Mouse (Mus musculus): ENCODE results near the gene Strbp. TPM values are rescaled to one million over a fixed set of nuclear protein-coding genes. Genes with fewer than 3 reads are reported as not detected.

Strbp gene
- total and polyA plus RNA-seq, 3 experiments = 38.4 to 61.8 (median 48.5) TPM

- Histone ChIP-seq H3K9ac (ENCODE audit: insufficient read depth, low read depth) (no peak overlapping the region), H3K27ac (ENCODE audit: insufficient read depth, low read depth) (no peak overlapping the region), H3K9me3 (replicated peaks; ENCODE audit: low read length) (no peaks in the 10 kb centered on the region), H3K79me2 (replicated peaks; ENCODE audit: control insufficient read depth, extremely low read depth, insufficient read depth, poor library complexity, severe bottlenecking) (no peaks in the 10 kb centered on the region), H3K36me3 (replicated peaks in 1 of 2; ENCODE audit: control insufficient read depth in 1 of 2, insufficient read depth in 1 of 2, low read length in 1 of 2) (no peaks in the 10 kb centered on the region), H3K4me3 (replicated peaks in 1 of 3; ENCODE audit: low read depth in 2 of 3, low read length in 2 of 3, poor library complexity in 1 of 3) (no peak overlapping the region), H3K27me3 (replicated peaks) (no peaks in the 10 kb centered on the region), H3K4me1 (ENCODE audit: control insufficient read depth in 1 of 2, insufficient read depth in 2 of 2) (0 out of 4 replicates have a peak, but pooled peaks cover 0 to 3% of the 10 kb centered on the region in 2 experiments), H3K4me2 (ENCODE audit: insufficient read depth, low read depth, poor library complexity, severe bottlenecking) (no peak overlapping the region)
- no peak for DNase-seq (ENCODE audit: extremely low read depth)
- dilution Hi-C loops (cut with MboI; ENCODE audit: extremely low pct_ligation_motif_present, extremely low pct_unique_long_range_greater_than_20kb, low sequenced_read_pairs) (no loop called here), in situ Hi-C loops (cut with MboI; ENCODE audit: low pct_ligation_motif_present, low pct_unique_long_range_greater_than_20kb, low sequenced_read_pairs) (no loop called here)
- no peak for TF ChIP-seq HCFC1 (IDR thresholded peaks at IDR 0.05; ENCODE audit: low read depth, low read length)
- no peak for TF ChIP-seq MXI1 (IDR thresholded peaks at IDR 0.05; ENCODE audit: low read depth, low read length)
- TF ChIP-seq MAZ (IDR thresholded peaks at IDR 0.05; ENCODE audit: low read depth, low read length) = no peak
- no peak for TF ChIP-seq BHLHE40 (IDR thresholded peaks at IDR 0.05; ENCODE audit: low read depth, low read length)
- no peak for TF ChIP-seq MAFK (IDR thresholded peaks at IDR 0.05; ENCODE audit: insufficient replicate concordance, low read length)
- no peak for TF ChIP-seq ZMIZ1 (IDR thresholded peaks at IDR 0.05; ENCODE audit: low read depth, low read length)
- no peak for TF ChIP-seq ETS1 (conservative IDR thresholded peaks at IDR 0.05; ENCODE audit: low read depth, low read length)
- no peak for TF ChIP-seq RCOR1 (conservative IDR thresholded peaks at IDR 0.05; ENCODE audit: low read depth, low read length)
- TF ChIP-seq JUN (IDR thresholded peaks at IDR 0.05; ENCODE audit: insufficient read depth, low read depth, low read length) = no peak
- TF ChIP-seq POLR2AphosphoS2 (IDR thresholded peaks at IDR 0.05; ENCODE audit: low read depth, low read length) = no peak
- TF ChIP-seq TCF12 (IDR thresholded peaks at IDR 0.05; ENCODE audit: low read depth, low read length) = no peak
- TF ChIP-seq ZNF384 (IDR thresholded peaks at IDR 0.05; ENCODE audit: low read depth, low read length) = no peak
- TF ChIP-seq SIN3A (IDR thresholded peaks at IDR 0.05; ENCODE audit: low read length) = no peak
- no peak for TF ChIP-seq JUND (conservative IDR thresholded peaks at IDR 0.05; ENCODE audit: low read depth, low read length)
- TF ChIP-seq MEF2A (IDR thresholded peaks at IDR 0.05; ENCODE audit: borderline replicate concordance, low read depth, low read length) = no peak
- no peak for TF ChIP-seq MYC (IDR thresholded peaks at IDR 0.05; ENCODE audit: low read depth, low read length)
- TF ChIP-seq KAT2A (IDR thresholded peaks at IDR 0.05; ENCODE audit: insufficient replicate concordance, low read length) = no peak
- TF ChIP-seq PAX5 (IDR thresholded peaks at IDR 0.05; ENCODE audit: low read length) = no peak
These were observed 38.3 kb upstream of the Strbp start for GRCm38 (mm10) chr2:37741806-37742554.

DNA sequence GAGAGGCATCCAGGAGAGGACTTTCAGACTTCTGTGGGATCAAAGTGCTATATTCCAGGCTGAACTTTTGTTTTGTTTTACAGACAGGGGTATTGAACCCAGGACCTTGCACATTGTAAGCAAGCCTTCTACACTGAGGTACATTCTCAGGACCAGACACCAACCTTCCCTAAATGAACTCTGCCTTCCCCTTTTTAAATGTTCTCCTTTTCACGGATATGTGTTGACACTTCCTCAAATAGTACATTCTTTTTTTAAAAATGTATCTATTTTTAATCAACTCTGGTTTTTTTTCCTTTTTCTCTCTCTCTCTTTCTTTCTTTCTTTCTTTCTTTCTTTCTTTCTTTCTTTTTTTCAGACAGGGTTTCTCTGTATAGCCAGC is 32.1 kb upstream of the Strbp start:
- H3K4me1 ChIP-seq (ENCODE audit: control insufficient read depth in 1 of 2, insufficient read depth in 2 of 2) = peaks cover 9 to 30% of the 10 kb centered on the region in 2 experiments; a peak in 3 of 4 replicates
- dilution Hi-C loops (cut with MboI; ENCODE audit: extremely low pct_ligation_motif_present, extremely low pct_unique_long_range_greater_than_20kb, low sequenced_read_pairs) (no loop called here), in situ Hi-C loops (cut with MboI; ENCODE audit: low pct_ligation_motif_present, low pct_unique_long_range_greater_than_20kb, low sequenced_read_pairs) (no loop called here)
- H3K36me3 ChIP-seq (replicated peaks in 1 of 2; ENCODE audit: control insufficient read depth in 1 of 2, insufficient read depth in 1 of 2, low read length in 1 of 2) = no peaks in the 10 kb centered on the region
- no peak for DNase-seq (ENCODE audit: extremely low read depth)
- no peak overlapping the region; the same call in 1 of the 2 replicates for H3K9ac ChIP-seq (ENCODE audit: insufficient read depth, low read depth)
- no peaks in the 10 kb centered on the region for H3K9me3 ChIP-seq (replicated peaks; ENCODE audit: low read length)
- H3K27ac ChIP-seq (ENCODE audit: insufficient read depth, low read depth) = no peak overlapping the region
- H3K4me2 ChIP-seq (ENCODE audit: insufficient read depth, low read depth, poor library complexity, severe bottlenecking) = peak overlapping the region; percentile 37
- no peak for TF ChIP-seq ZNF384 (IDR thresholded peaks at IDR 0.05; ENCODE audit: low read depth, low read length)
- no peak for TF ChIP-seq MYC (IDR thresholded peaks at IDR 0.05; ENCODE audit: low read depth, low read length)
- TF ChIP-seq NRF1 (IDR thresholded peaks at IDR 0.05; ENCODE audit: low read depth, low read length) = no peak
- no peak for TF ChIP-seq ZMIZ1 (IDR thresholded peaks at IDR 0.05; ENCODE audit: low read depth, low read length)
- no peak for TF ChIP-seq ZC3H11A (IDR thresholded peaks at IDR 0.05; ENCODE audit: low read depth, low read length)
- TF ChIP-seq CHD1 (IDR thresholded peaks at IDR 0.05; ENCODE audit: low read depth, low read length) = no peak
- no peak for TF ChIP-seq MXI1 (IDR thresholded peaks at IDR 0.05; ENCODE audit: low read depth, low read length)
- TF ChIP-seq ZKSCAN1 (IDR thresholded peaks at IDR 0.05; ENCODE audit: borderline replicate concordance, low read depth, low read length) = no peak
- no peak for TF ChIP-seq ELF1 (IDR thresholded peaks at IDR 0.05; ENCODE audit: low read depth, low read length)
- no peak for TF ChIP-seq MEF2A (IDR thresholded peaks at IDR 0.05; ENCODE audit: borderline replicate concordance, low read depth, low read length)
- TF ChIP-seq RCOR1 (conservative IDR thresholded peaks at IDR 0.05; ENCODE audit: low read depth, low read length) = no peak
- no peak for TF ChIP-seq USF2 (conservative IDR thresholded peaks at IDR 0.05; ENCODE audit: low read depth, low read length)
- no peak for TF ChIP-seq CTCF (conservative IDR thresholded peaks at IDR 0.05 in 1 of 2, IDR thresholded peaks at IDR 0.05 in 1 of 2; ENCODE audit: low read depth in 2 of 2, low read length in 2 of 2)
- TF ChIP-seq RAD21 (IDR thresholded peaks at IDR 0.05; ENCODE audit: low read depth, low read length) = no peak
- TF ChIP-seq MAZ (IDR thresholded peaks at IDR 0.05; ENCODE audit: low read depth, low read length) = no peak
- no peak for TF ChIP-seq E2F4 (IDR thresholded peaks at IDR 0.05; ENCODE audit: insufficient replicate concordance, low read depth, low read length)
- TF ChIP-seq JUN (IDR thresholded peaks at IDR 0.05; ENCODE audit: insufficient read depth, low read depth, low read length) = no peak
- TF ChIP-seq BHLHE40 (IDR thresholded peaks at IDR 0.05; ENCODE audit: low read depth, low read length) = no peak
- no peaks in the 10 kb centered on the region for H3K27me3 ChIP-seq (replicated peaks)
- no peaks in the 10 kb centered on the region for H3K79me2 ChIP-seq (replicated peaks; ENCODE audit: control insufficient read depth, extremely low read depth, insufficient read depth, poor library complexity, severe bottlenecking)
- no peak overlapping the region for H3K4me3 ChIP-seq (replicated peaks in 1 of 3; ENCODE audit: low read depth in 2 of 3, low read length in 2 of 3, poor library complexity in 1 of 3)

Measured in CH12.LX (cell line).